Mouse (Mus musculus): ENCODE results near the gene Arl14.

DNA sequence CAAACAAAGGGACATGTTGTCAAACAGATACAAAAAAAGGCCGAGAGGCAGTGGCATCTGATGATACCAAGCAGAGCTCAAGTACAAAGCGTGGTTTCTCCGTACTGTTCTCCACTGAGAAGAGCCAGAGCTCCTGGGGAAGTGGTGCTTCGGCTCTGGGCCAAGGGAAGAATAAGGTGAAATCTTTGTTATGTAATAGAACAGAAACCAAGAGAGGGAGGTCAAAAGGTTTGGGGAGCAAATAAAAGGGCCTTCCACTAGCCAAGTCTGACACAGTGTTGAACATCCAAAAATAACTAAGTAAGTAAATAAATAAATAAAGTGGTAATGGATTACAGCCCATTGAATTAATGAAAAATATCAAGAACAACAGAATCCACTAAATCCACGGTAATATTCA is 17.0 kb downstream of the Arl14 start:
- TF ChIP-seq HCFC1 (IDR thresholded peaks at IDR 0.05; ENCODE audit: borderline replicate concordance, insufficient read depth, low read length) = no peak
- no peak for TF ChIP-seq CHD2 (IDR thresholded peaks at IDR 0.05; ENCODE audit: low read depth, low read length)
- no peak for TF ChIP-seq ZNF384 (IDR thresholded peaks at IDR 0.05; ENCODE audit: low read depth, low read length)
- no peak for TF ChIP-seq MAFK (IDR thresholded peaks at IDR 0.05; ENCODE audit: insufficient read depth, low read depth, low read length)

Measured in ES-E14 (cell line).